Mouse (Mus musculus) gastrocnemius, postnatal 14 days (tissue): ENCODE data around the gene Fgf15. TPM values are rescaled to one million over a fixed set of nuclear protein-coding genes. Genes with fewer than 3 reads are reported as not detected.

Source experiments
- DNase-seq: peaks from one replicate; pipeline ENCODE4 v3.0.0; 2021; ENCODE audit warnings: mixed read lengths
- intact Hi-C: fragments of 180-260 bp; cut with DNase I; formaldehyde crosslinking; loops from one replicate; pipeline ENCODE4 v1.15.1; 2025; ENCODE audit warnings: low total_unique reads
- total RNA-seq, 2 experiments: library from RNA; stranded (reverse); gene quantifications; 2 replicates each; pipeline ENCODE4 v1.2.3; 2021

The Fgf15 gene
- total RNA-seq, 2 experiments from 2014 or later: not detected

DNA sequence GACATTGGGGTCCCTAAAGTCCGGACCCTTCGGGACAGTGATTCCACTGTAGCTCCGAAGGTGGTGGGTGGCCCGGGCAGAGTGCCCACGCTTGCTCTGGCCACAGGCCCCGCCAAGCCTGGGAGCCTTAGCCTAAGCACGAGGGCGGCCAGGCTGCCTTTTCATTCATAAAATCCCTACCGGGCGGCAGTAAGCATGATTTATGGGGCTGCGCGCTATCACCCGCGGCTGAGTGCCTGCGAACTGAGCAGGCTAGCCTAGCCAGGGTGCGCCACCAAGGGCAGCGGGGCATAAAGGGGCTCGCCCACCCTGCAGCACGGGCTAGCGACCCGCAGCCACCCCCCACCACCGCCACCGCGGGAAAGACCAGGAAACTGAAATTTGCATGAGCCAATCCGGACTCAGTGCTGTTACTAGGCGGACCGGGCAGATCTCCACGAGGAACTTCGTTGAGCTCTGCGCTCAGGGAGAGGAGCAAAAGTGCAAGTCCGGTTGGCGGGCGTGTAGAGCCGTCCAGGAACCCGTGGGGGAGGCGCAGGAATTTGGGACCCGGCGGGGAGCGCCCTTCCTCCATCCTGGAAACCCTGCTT lies 45.0 kb downstream of the Fgf15 start:
- intact Hi-C loops: no loop called here
- peak; percentile 90 for DNase-seq

GRCm38 (mm10) chr7:144942071-144942743 lies 45.9 kb downstream of the Fgf15 start:
- DNase-seq: no peak
- intact Hi-C loops: no loop called here

GRCm38 (mm10) chr7:144942744-144943135 lies 46.4 kb downstream of the Fgf15 start:
- intact Hi-C loops: no loop called here

GRCm38 (mm10) chr7:144943254-144943653 lies 46.9 kb downstream of the Fgf15 start:
- DNase-seq: peak; percentile 76
- intact Hi-C loops: no loop called here

More at GRCm38 (mm10) chr7:144942744-144943135, 46.4 kb downstream of the Fgf15 start:
- DNase-seq: no peak

Other genes starting within 250 kb of the Fgf15 start
- gene Ano1, start 144.6 kb upstream of the Fgf15 start, total RNA-seq: 10 to 100 TPM in 1 of 2 experiments, 1 to 10 TPM in 1; 8.5 to 10.1 TPM
- not detected for gene Fgf3, start 58.4 kb upstream of the Fgf15 start, total RNA-seq
- under 1 TPM in 1 of 2 experiments, not detected in 1; 0.21 TPM for gene Fgf4, start 49.2 kb upstream of the Fgf15 start, total RNA-seq
- gene LTO1, start 18.6 kb downstream of the Fgf15 start, total RNA-seq: 1 to 10 TPM; 7.6 to 8.5 TPM
- gene Ccnd1, start 43.4 kb downstream of the Fgf15 start, total RNA-seq: 10 to 100 TPM; 12.5 to 31.5 TPM